Mouse (Mus musculus) kidney, embryonic 14.5 days (tissue): ENCODE measurements around the gene Kcnk18. TPM values are rescaled to one million over a fixed set of nuclear protein-coding genes. Genes with fewer than 3 reads are reported as not detected.

Experiments
- ATAC-seq: fragments of 200-750 bp; cut with Nextera tagmentation; 2 replicates; pipeline ENCODE4 v1.8.0; 2017; ENCODE audit warnings: moderate number of reproducible peaks, mild to moderate bottlenecking, moderate TSS enrichment, moderate library complexity; ENCODE audit not compliant: low FRiP score, low TSS enrichment
- H3K27ac ChIP-seq: fragments of 300-500 bp; sonication (generic); 2 replicates; pipeline ENCODE4 v1.5.1; 2014; ENCODE audit warnings: low read depth, mild to moderate bottlenecking, low read length, moderate library complexity, mixed read lengths
- H3K27me3 ChIP-seq: fragments of 300-500 bp; sonication (generic); 2 replicates; pipeline ENCODE4 v1.6.1; 2014; ENCODE audit warnings: mild to moderate bottlenecking, low read length; ENCODE audit not compliant: control insufficient read depth, insufficient read depth
- H3K36me3 ChIP-seq: fragments of 300-500 bp; sonication (generic); 2 replicates; pipeline ENCODE4 v1.6.1; 2014; ENCODE audit warnings: low read length, mixed read lengths; ENCODE audit not compliant: control insufficient read depth, insufficient read depth
- H3K4me1 ChIP-seq: fragments of 300-500 bp; sonication (generic); 2 replicates; pipeline ENCODE4 v1.6.1; 2014; ENCODE audit warnings: low read length, mixed read lengths; ENCODE audit not compliant: control insufficient read depth, insufficient read depth
- H3K4me2 ChIP-seq: fragments of 300-500 bp; sonication (generic); replicated peaks from 2 replicates; pipeline ENCODE4 v1.6.1; 2014; ENCODE audit warnings: low read depth, mild to moderate bottlenecking, low read length
- H3K4me3 ChIP-seq: fragments of 300-500 bp; sonication (generic); 2 replicates; pipeline ENCODE4 v1.5.1; 2014; ENCODE audit warnings: mild to moderate bottlenecking, low read length
- H3K9ac ChIP-seq: fragments of 300-500 bp; sonication (generic); 2 replicates; pipeline ENCODE4 v1.6.1; 2014; ENCODE audit warnings: low read depth, mild to moderate bottlenecking, low read length, moderate library complexity
- H3K9me3 ChIP-seq: fragments of 300-500 bp; sonication (generic); 2 replicates; pipeline ENCODE4 v1.6.1; 2016; ENCODE audit warnings: low read length; ENCODE audit not compliant: control insufficient read depth
- WGBS: fragments of 180-500 bp; shearing (Covaris S2); extraction: QIAGEN DNeasy Blood & Tissue Kit; methylation state at CpG from one replicate; pipeline ENCODE4 v1.1.7; 2014; 5-methylcytosine and 5-hydroxymethylcytosine counted together
- polyA plus RNA-seq: library from polyadenylated mRNA; unstranded; fragments of >200 nt; fragmentation: Nextera tagmentation; extraction: Ambion mirVana; gene quantifications from 2 replicates; pipeline ENCODE4 v1.2.1, GENCODE M21; 2014

Kcnk18 gene
- polyA plus RNA-seq, result not detected in 2 replicates

- no peak within 1 kb of the TSS for H3K4me3 ChIP-seq
- no peaks in the 10 kb centered on the region for H3K27me3 ChIP-seq
- no peak within 1 kb of the TSS for H3K4me2 ChIP-seq
- ATAC-seq, result no peak
- no peak within 1 kb of the TSS for H3K9ac ChIP-seq
- H3K4me1 ChIP-seq, result no peaks in the 10 kb centered on the region
- H3K9me3 ChIP-seq, result no peaks in the 10 kb centered on the region
- WGBS, result 87% methylated on average over 8 of the region's 8 CpGs
- no peaks in the 10 kb centered on the region for H3K36me3 ChIP-seq
- no peak within 1 kb of the TSS for H3K27ac ChIP-seq
Measured at GRCm38 (mm10) chr19:59218991-59219390, at the start of gene Kcnk18. Gene Kcnk18, plus strand, starts transcription at chr19:59219214.

- ATAC-seq, result no peak
- no peak within 1 kb of the TSS for H3K27ac ChIP-seq
- peaks cover 22% of the 10 kb centered on the region for H3K4me1 ChIP-seq
- WGBS, result under 1% methylated on average over 54 of the region's 54 CpGs
- H3K27me3 ChIP-seq, result peaks cover 96% of the 10 kb centered on the region
- no peak within 1 kb of the TSS for H3K9ac ChIP-seq
- H3K36me3 ChIP-seq, result no peaks in the 10 kb centered on the region
- H3K9me3 ChIP-seq, result no peaks in the 10 kb centered on the region
- H3K4me3 ChIP-seq, result peak within 1 kb of the TSS; percentile 28
- peak within 1 kb of the TSS; percentile 29 for H3K4me2 ChIP-seq
Measured at GRCm38 (mm10) chr19:59169936-59170765, 48.9 kb upstream of the Kcnk18 start, which contains the start of gene Vax1. Gene Vax1, minus strand, starts transcription at chr19:59170056.

GRCm38 (mm10) chr19:59170766-59171095 lies 48.3 kb upstream of the Kcnk18 start:
- Histone ChIP-seq H3K4me3 (no peak overlapping the region), H3K27me3 (peaks cover 96% of the 10 kb centered on the region), H3K4me1 (peaks cover 22% of the 10 kb centered on the region), H3K9me3 (no peaks in the 10 kb centered on the region), H3K36me3 (no peaks in the 10 kb centered on the region), H3K27ac (no peak overlapping the region), H3K4me2 (no peak overlapping the region), H3K9ac (no peak overlapping the region)
- 0% methylated on average over 6 of the region's 6 CpGs for WGBS
- ATAC-seq, result no peak

- Histone ChIP-seq H3K9ac (no peak overlapping the region), H3K36me3 (no peaks in the 10 kb centered on the region), H3K27me3 (peaks cover 96% of the 10 kb centered on the region), H3K4me2 (no peak overlapping the region), H3K4me3 (no peak overlapping the region), H3K9me3 (no peaks in the 10 kb centered on the region), H3K4me1 (peaks cover 18% of the 10 kb centered on the region), H3K27ac (no peak overlapping the region)
- WGBS, result under 1% methylated on average over 35 of the region's 38 CpGs
- no peak for ATAC-seq
Measured at GRCm38 (mm10) chr19:59171151-59171870, 47.7 kb upstream of the Kcnk18 start.

- 1% methylated on average over 19 of the region's 19 CpGs for WGBS
- no peak for ATAC-seq
- no peak overlapping the region for H3K4me3 ChIP-seq
Measured at GRCm38 (mm10) chr19:59171871-59172245, 47.2 kb upstream of the Kcnk18 start.

GRCm38 (mm10) chr19:59172781-59173180 lies 46.2 kb upstream of the Kcnk18 start:
- Histone ChIP-seq H3K9ac (no peak overlapping the region), H3K4me1 (peaks cover 12% of the 10 kb centered on the region; the same call in 1 of the 2 replicates), H3K27ac (no peak overlapping the region), H3K9me3 (no peaks in the 10 kb centered on the region), H3K27me3 (peaks cover 96% of the 10 kb centered on the region), H3K4me3 (no peak overlapping the region), H3K36me3 (no peaks in the 10 kb centered on the region), H3K4me2 (no peak overlapping the region)
- no peak for ATAC-seq
- 2% methylated on average over 3 of the region's 3 CpGs for WGBS

More at GRCm38 (mm10) chr19:59171871-59172245, 47.2 kb upstream of the Kcnk18 start:
- H3K9ac ChIP-seq, result no peak overlapping the region
- H3K4me2 ChIP-seq, result no peak overlapping the region
- H3K9me3 ChIP-seq, result no peaks in the 10 kb centered on the region
- H3K36me3 ChIP-seq, result no peaks in the 10 kb centered on the region
- H3K4me1 ChIP-seq, result peaks cover 13% of the 10 kb centered on the region; the same call in 1 of the 2 replicates
- no peak overlapping the region for H3K27ac ChIP-seq
- peaks cover 96% of the 10 kb centered on the region for H3K27me3 ChIP-seq

GRCm38 (mm10) chr19:59173341-59174015 lies 45.5 kb upstream of the Kcnk18 start:
- Histone ChIP-seq H3K4me2 (no peak overlapping the region), H3K9ac (no peak overlapping the region), H3K36me3 (no peaks in the 10 kb centered on the region), H3K4me1 (peaks cover 12% of the 10 kb centered on the region; the same call in 1 of the 2 replicates), H3K9me3 (no peaks in the 10 kb centered on the region), H3K27ac (no peak overlapping the region), H3K27me3 (peaks cover 94% of the 10 kb centered on the region), H3K4me3 (no peak overlapping the region)
- 11% methylated on average over 6 of the region's 6 CpGs for WGBS
- no peak for ATAC-seq

- 31% methylated on average over 3 of the region's 3 CpGs for WGBS
- Histone ChIP-seq H3K36me3 (no peaks in the 10 kb centered on the region), H3K9me3 (no peaks in the 10 kb centered on the region), H3K9ac (no peak overlapping the region), H3K4me1 (no peaks in the 10 kb centered on the region), H3K4me2 (no peak overlapping the region), H3K4me3 (no peak overlapping the region), H3K27ac (no peak overlapping the region), H3K27me3 (peaks cover 61% of the 10 kb centered on the region)
- ATAC-seq, result no peak
Measured at GRCm38 (mm10) chr19:59184000-59184399, 35.0 kb upstream of the Kcnk18 start.
